Comparison of ENCODE assay signal across 11 mouse cellular contexts in genomic region chr5:101539254-101539549, GRCm38 (mm10).
DNase-seq lines count a peak whose midpoint lies in the region; ATAC-seq lines count a peak whose summit lies in the region.
"Had no signal": no experiment of that assay in that cellular context is flagged by ENCODE, and none has a peak within 500 bp of the region (broad histone marks: within the 10 kb centered on the region; RNA-seq: fewer than 3 reads in every experiment).

No protein-coding gene starts in this region.

- H3K27me3 ChIP-seq in hindbrain, embryonic 11.5 days (ENCODE audit: control insufficient read depth, insufficient read depth, low read length) = peaks cover 91% of the 10 kb centered on the region
- peaks cover 76% of the 10 kb centered on the region for H3K27me3 ChIP-seq in hindbrain, embryonic 16.5 days (replicated peaks; ENCODE audit: control insufficient read depth, insufficient read depth, low read length)
- H3K27me3 ChIP-seq in midbrain, embryonic 12.5 days = peaks cover 93% of the 10 kb centered on the region
- peaks cover 79% of the 10 kb centered on the region for H3K27me3 ChIP-seq in midbrain, embryonic 16.5 days (ENCODE audit: control insufficient read depth, insufficient read depth, low read depth, low read length)
- peaks cover 59% of the 10 kb centered on the region for H3K27me3 ChIP-seq in limb, embryonic 12.5 days

- H3K4me3 ChIP-seq in hindbrain, embryonic 11.5 days (ENCODE audit: low read depth, low read length) = no peak overlapping the region
- no peak overlapping the region for H3K4me3 ChIP-seq in hindbrain, embryonic 16.5 days (ENCODE audit: low read length)
- H3K4me3 ChIP-seq in midbrain, embryonic 12.5 days = no peak overlapping the region
- H3K4me3 ChIP-seq in midbrain, embryonic 16.5 days (ENCODE audit: low read depth, low read length) = no peak overlapping the region
- H3K4me3 ChIP-seq in limb, embryonic 12.5 days (replicated peaks) = peak overlapping the region; percentile 14
- H3K4me3 ChIP-seq: left cerebral cortex, adult 2 months had no signal

- no peak overlapping the region for H3K27ac ChIP-seq in hindbrain, embryonic 11.5 days (ENCODE audit: low read depth, low read length)
- no peak overlapping the region for H3K27ac ChIP-seq in hindbrain, embryonic 16.5 days (ENCODE audit: low read depth, low read length)
- H3K27ac ChIP-seq in midbrain, embryonic 12.5 days (replicated peaks) = no peak overlapping the region
- no peak overlapping the region for H3K27ac ChIP-seq in midbrain, embryonic 16.5 days (ENCODE audit: low read length)
- H3K27ac ChIP-seq in limb, embryonic 12.5 days = no peak overlapping the region
- H3K27ac ChIP-seq: left cerebral cortex, adult 2 months; stomach, postnatal 0 days had no signal

- no peaks in the 10 kb centered on the region for H3K36me3 ChIP-seq in hindbrain, embryonic 11.5 days (ENCODE audit: control insufficient read depth, insufficient read depth, low read length)
- no peaks in the 10 kb centered on the region for H3K36me3 ChIP-seq in hindbrain, embryonic 16.5 days (ENCODE audit: control insufficient read depth, insufficient read depth, low read length)
- H3K36me3 ChIP-seq in midbrain, embryonic 12.5 days = no peaks in the 10 kb centered on the region
- H3K36me3 ChIP-seq in midbrain, embryonic 16.5 days (ENCODE audit: control insufficient read depth, insufficient read depth, low read length) = no peaks in the 10 kb centered on the region
- H3K36me3 ChIP-seq in limb, embryonic 12.5 days = no peaks in the 10 kb centered on the region

- no peak for DNase-seq in hindbrain, embryonic 11.5 days (ENCODE audit: low spot score)
- DNase-seq in thymus, adult 18-20 months = no peak
- DNase-seq: adrenal gland, postnatal 10 days; lung, adult 18-20 months had no signal

- no peak for ATAC-seq in hindbrain, embryonic 11.5 days (ENCODE audit: low FRiP score)
- no peak for ATAC-seq in hindbrain, embryonic 16.5 days
- no peak for ATAC-seq in midbrain, embryonic 12.5 days (ENCODE audit: low FRiP score, low read depth)
- no peak for ATAC-seq in midbrain, embryonic 16.5 days
- no peak for ATAC-seq in limb, embryonic 12.5 days (ENCODE audit: insufficient number of reproducible peaks, insufficient read depth, low FRiP score, low TSS enrichment, low read depth)
- no peak for ATAC-seq in granulocyte monocyte progenitor cell, adult 5-6 weeks (replicated peaks; ENCODE audit: poor library complexity, severe bottlenecking)

- no peak overlapping the region for H3K9ac ChIP-seq in hindbrain, embryonic 11.5 days (ENCODE audit: low read depth, low read length)
- H3K9ac ChIP-seq in hindbrain, embryonic 16.5 days (ENCODE audit: low read depth, low read length) = no peak overlapping the region
- no peak overlapping the region for H3K9ac ChIP-seq in midbrain, embryonic 12.5 days (replicated peaks)
- H3K9ac ChIP-seq in midbrain, embryonic 16.5 days (ENCODE audit: low read depth, low read length) = no peak overlapping the region
- no peak overlapping the region for H3K9ac ChIP-seq in limb, embryonic 12.5 days (replicated peaks)

- 5% methylated on average over 10 of the region's 10 CpGs for WGBS in hindbrain, embryonic 11.5 days
- WGBS in hindbrain, embryonic 16.5 days = 12% methylated on average over 10 of the region's 10 CpGs
- 4% methylated on average over 10 of the region's 10 CpGs for WGBS in midbrain, embryonic 12.5 days
- 4% methylated on average over 10 of the region's 10 CpGs for WGBS in midbrain, embryonic 16.5 days
- 9% methylated on average over 10 of the region's 10 CpGs for WGBS in limb, embryonic 12.5 days

- no peaks in the 10 kb centered on the region for H3K9me3 ChIP-seq in hindbrain, embryonic 11.5 days (ENCODE audit: control insufficient read depth, low read length)
- no peaks in the 10 kb centered on the region for H3K9me3 ChIP-seq in hindbrain, embryonic 16.5 days (ENCODE audit: control insufficient read depth, low read length)
- no peaks in the 10 kb centered on the region for H3K9me3 ChIP-seq in midbrain, embryonic 12.5 days
- no peaks in the 10 kb centered on the region for H3K9me3 ChIP-seq in midbrain, embryonic 16.5 days (replicated peaks; ENCODE audit: control insufficient read depth, low read length, poor library complexity, severe bottlenecking)
- no peaks in the 10 kb centered on the region for H3K9me3 ChIP-seq in limb, embryonic 12.5 days

- H3K4me2 ChIP-seq in hindbrain, embryonic 11.5 days (replicated peaks; ENCODE audit: low read depth, low read length) = 0 out of 2 replicates have a peak overlapping the region, but pooled peaks have one; percentile 5
- no peak overlapping the region; the same call in 1 of the 2 replicates for H3K4me2 ChIP-seq in hindbrain, embryonic 16.5 days (ENCODE audit: low read length)
- H3K4me2 ChIP-seq in midbrain, embryonic 12.5 days (replicated peaks) = peak overlapping the region; percentile 37; the same call in 1 of the 2 replicates
- no peak overlapping the region for H3K4me2 ChIP-seq in midbrain, embryonic 16.5 days (ENCODE audit: low read length)
- H3K4me2 ChIP-seq in limb, embryonic 12.5 days = peak overlapping the region; percentile 57

- peaks cover 3% of the 10 kb centered on the region for H3K4me1 ChIP-seq in hindbrain, embryonic 11.5 days (replicated peaks; ENCODE audit: control insufficient read depth, insufficient read depth, low read length)
- peaks cover 4% of the 10 kb centered on the region for H3K4me1 ChIP-seq in hindbrain, embryonic 16.5 days (ENCODE audit: control insufficient read depth, insufficient read depth, low read depth, low read length)
- H3K4me1 ChIP-seq in midbrain, embryonic 12.5 days = peaks cover 27% of the 10 kb centered on the region
- peaks cover 6% of the 10 kb centered on the region; the same call in 1 of the 2 replicates for H3K4me1 ChIP-seq in midbrain, embryonic 16.5 days (ENCODE audit: control insufficient read depth, insufficient read depth, low read length)
- H3K4me1 ChIP-seq in limb, embryonic 12.5 days (replicated peaks) = peaks cover 22% of the 10 kb centered on the region

Comparison
In these comparisons a context has a peak if more than half of its experiments do, and no peak if none do; other contexts are left out.
1. H3K4me2 ChIP-seq: peak in hindbrain, embryonic 11.5 days (single experiment), midbrain, embryonic 12.5 days (single experiment) and limb, embryonic 12.5 days (single experiment); none in hindbrain, embryonic 16.5 days (single experiment) and midbrain, embryonic 16.5 days (single experiment).